Mouse (Mus musculus) lung, adult 2 months (tissue): ENCODE data around the gene Umad1.

Experiments
- CTCF ChIP-seq: fragments of 200-500 bp; IDR thresholded peaks from 2 replicates; pipeline ENCODE4 v1.5.1; 2011; ENCODE audit warnings: mild to moderate bottlenecking, low read length, control low read depth; ENCODE audit not compliant: insufficient read depth
- POLR2A ChIP-seq: fragments of 200-500 bp; IDR thresholded peaks from 2 replicates; pipeline ENCODE4 v1.6.1; 2011; ENCODE audit warnings: low read depth, mild to moderate bottlenecking, control low read depth, low read length, borderline replicate concordance; ENCODE audit errors: extremely low read depth

GRCm38 (mm10) chr6:8353461-8353860 lies 94.4 kb downstream of the Umad1 start:
- TF ChIP-seq POLR2A, result no peak
- no peak for TF ChIP-seq CTCF
